Mouse (Mus musculus): Measurements from ENCODE around the gene Adck1. TPM values are rescaled to one million over a fixed set of nuclear protein-coding genes. Genes with fewer than 3 reads are reported as not detected.
"Not testable (repeated sequence)": the region's sequence is repeated elsewhere in the genome, so short reads cannot be mapped to it uniquely, and the experiment has no call there.

Gene Adck1
- polyA plus RNA-seq (2015; fragmentation: Nextera tagmentation; extraction: Ambion mirVana), result 42.7 and 48.6 TPM in 2 replicates

DNA sequence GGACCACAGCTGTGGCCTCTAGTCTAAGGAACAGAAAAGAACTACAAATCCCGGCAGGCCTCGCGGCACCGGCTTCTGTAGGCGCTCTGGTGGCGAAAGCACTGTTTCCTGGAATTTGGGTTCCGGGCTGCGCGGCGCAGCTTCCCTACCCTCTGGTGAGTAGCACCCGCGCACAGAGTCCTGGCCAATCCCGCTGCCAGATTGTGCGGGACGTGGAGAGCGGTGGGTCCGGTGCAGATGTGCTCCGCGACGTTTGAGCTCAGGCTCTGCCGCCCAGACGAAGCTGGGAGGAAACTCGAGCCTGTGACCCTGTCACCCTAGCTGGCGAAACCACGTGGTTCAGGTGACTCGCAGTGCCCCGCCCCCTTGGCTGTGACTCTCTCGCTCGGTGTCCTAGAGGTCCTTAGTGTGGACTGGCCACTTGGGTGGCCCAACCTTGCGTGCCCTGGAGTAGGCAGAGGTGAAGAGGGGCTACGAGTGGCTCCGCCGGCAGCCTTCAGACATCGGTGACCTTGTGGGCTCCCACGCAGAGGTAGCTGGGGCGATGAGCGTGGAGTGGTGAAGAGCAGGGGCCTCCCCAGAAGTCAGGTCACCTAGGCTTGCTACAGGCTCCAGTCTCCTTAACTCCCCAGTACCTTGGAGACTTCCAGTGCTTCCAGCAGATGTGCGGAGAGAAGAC, at the start of gene Adck1:
TSS of gene Adck1 (plus strand) at position 114 of the 679 bp plus-strand sequence.
- H3K9ac ChIP-seq (ENCODE audit: low read depth, low read length), result peak within 1 kb of the TSS; percentile 68
- H3K4me3 ChIP-seq (ENCODE audit: low read depth, low read length), result peak within 1 kb of the TSS; percentile 53
- 0 out of 2 replicates have a peak, but pooled peaks cover 3% of the 10 kb centered on the region for H3K4me1 ChIP-seq (ENCODE audit: control insufficient read depth, insufficient read depth, low read length)
- H3K9me3 ChIP-seq (replicated peaks; ENCODE audit: control insufficient read depth, low read length, poor library complexity, severe bottlenecking), result no peaks in the 10 kb centered on the region
- peak within 1 kb of the TSS; percentile 56 for H3K4me2 ChIP-seq (ENCODE audit: low read length)
- H3K27ac ChIP-seq (ENCODE audit: low read length), result peak within 1 kb of the TSS; percentile 66
- H3K27me3 ChIP-seq (ENCODE audit: control insufficient read depth, insufficient read depth, low read depth, low read length), result no peaks in the 10 kb centered on the region
- under 1% methylated on average over 38 of the region's 38 CpGs for WGBS
- H3K36me3 ChIP-seq (ENCODE audit: control insufficient read depth, insufficient read depth, low read length), result no peaks in the 10 kb centered on the region
- ATAC-seq, result peak; percentile 98

DNA sequence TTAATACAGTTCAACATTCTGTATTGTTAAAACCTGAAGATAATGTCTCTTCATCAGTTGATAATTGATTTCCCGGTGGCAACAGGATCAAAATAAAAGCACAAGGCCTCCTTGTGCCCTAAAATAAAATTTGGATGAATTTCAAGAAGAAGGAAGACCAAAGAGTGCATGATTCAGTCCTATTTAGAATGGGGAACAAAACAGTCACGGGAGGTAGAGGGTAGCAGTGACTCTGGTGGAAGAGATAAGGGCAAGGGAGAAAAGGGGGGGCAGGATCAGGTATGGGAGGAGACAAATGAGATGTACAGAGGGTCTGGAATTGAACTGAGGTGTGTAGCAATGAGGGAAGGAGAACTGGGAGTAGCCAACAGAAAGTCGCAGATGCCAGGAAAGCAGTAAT, 45.8 kb upstream of the Adck1 start:
- Histone ChIP-seq H3K4me2 (ENCODE audit: low read length) (no peak overlapping the region), H3K36me3 (ENCODE audit: control insufficient read depth, insufficient read depth, low read length) (no peaks in the 10 kb centered on the region), H3K9me3 (replicated peaks; ENCODE audit: control insufficient read depth, low read length, poor library complexity, severe bottlenecking) (no peaks in the 10 kb centered on the region), H3K27me3 (ENCODE audit: control insufficient read depth, insufficient read depth, low read depth, low read length) (no peaks in the 10 kb centered on the region), H3K9ac (ENCODE audit: low read depth, low read length) (no peak overlapping the region), H3K4me3 (ENCODE audit: low read depth, low read length) (no peak overlapping the region), H3K4me1 (ENCODE audit: control insufficient read depth, insufficient read depth, low read length) (no peaks in the 10 kb centered on the region), H3K27ac (ENCODE audit: low read length) (no peak overlapping the region)
- ATAC-seq, result no peak
- WGBS, result 81% methylated on average over 3 of the region's 3 CpGs

DNA sequence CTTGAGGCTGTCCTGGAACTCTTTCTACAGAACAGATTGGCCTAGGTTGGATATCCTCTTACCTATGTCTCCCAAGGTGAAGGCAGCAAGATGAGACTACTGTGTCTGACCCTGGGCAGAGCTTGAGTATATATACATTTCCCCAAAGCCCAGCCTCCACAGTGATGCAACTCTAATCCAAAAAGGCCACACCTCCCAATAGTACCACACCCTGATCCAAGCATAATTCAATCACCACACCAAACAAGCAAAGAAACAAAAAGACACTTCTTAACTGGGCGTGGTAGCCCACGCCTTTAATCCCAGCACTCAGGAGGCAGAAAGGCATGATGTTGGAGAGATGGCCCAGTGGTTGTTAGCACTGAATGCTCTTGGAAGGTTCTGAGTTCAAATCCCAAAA, 36.4 kb upstream of the Adck1 start, which contains the start of gene Gm5039:
TSS of gene Gm5039 (minus strand) at position 101 of the 400 bp plus-strand sequence.
- not testable (repeated sequence) for H3K9me3 ChIP-seq (replicated peaks; ENCODE audit: control insufficient read depth, low read length, poor library complexity, severe bottlenecking); H3K4me2 ChIP-seq (ENCODE audit: low read length); H3K4me3 ChIP-seq (ENCODE audit: low read depth, low read length); H3K36me3 ChIP-seq (ENCODE audit: control insufficient read depth, insufficient read depth, low read length); H3K9ac ChIP-seq (ENCODE audit: low read depth, low read length); H3K4me1 ChIP-seq (ENCODE audit: control insufficient read depth, insufficient read depth, low read length); H3K27ac ChIP-seq (ENCODE audit: low read length); ATAC-seq; H3K27me3 ChIP-seq (ENCODE audit: control insufficient read depth, insufficient read depth, low read depth, low read length)
- WGBS, result 91% methylated on average over 2 of the region's 2 CpGs

DNA sequence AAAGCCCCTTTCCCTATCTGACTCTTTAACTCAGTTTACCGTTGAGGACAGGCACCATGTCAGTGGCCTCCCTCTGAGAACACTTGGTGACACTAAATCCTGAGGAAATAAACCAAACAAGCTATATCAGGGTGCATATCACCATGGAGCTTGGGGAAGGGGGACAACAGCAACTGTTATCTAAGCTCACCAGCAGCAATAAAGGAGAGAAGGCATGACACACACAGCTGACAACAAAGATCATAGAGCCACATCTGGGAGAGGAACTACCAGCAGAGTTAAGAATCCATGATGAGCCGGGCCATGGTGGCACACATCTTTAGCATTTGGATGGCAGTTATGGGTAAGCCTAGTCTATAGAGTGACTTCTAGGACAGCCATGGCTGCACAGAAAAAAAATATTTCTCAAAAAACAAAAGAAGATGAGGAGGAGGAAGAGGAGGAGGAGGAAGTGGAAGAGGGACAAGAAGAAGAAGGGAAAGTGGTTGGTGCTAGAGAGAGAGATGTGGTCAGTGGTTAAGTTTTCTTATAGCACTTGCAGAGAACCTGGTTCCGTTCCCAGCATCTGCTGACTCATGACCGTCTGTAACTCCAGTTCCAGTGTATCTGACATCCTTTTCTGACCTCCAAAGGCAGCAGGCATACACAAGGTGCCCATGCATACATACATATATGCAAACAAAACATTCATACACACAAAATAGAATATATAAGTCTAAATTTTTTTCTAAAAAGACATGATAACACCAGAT, 23.5 kb upstream of the Adck1 start:
- H3K36me3 ChIP-seq (ENCODE audit: control insufficient read depth, insufficient read depth, low read length); H3K4me3 ChIP-seq (ENCODE audit: low read depth, low read length); H3K27me3 ChIP-seq (ENCODE audit: control insufficient read depth, insufficient read depth, low read depth, low read length); H3K4me1 ChIP-seq (ENCODE audit: control insufficient read depth, insufficient read depth, low read length); ATAC-seq; H3K27ac ChIP-seq (ENCODE audit: low read length); H3K9me3 ChIP-seq (replicated peaks; ENCODE audit: control insufficient read depth, low read length, poor library complexity, severe bottlenecking); H3K4me2 ChIP-seq (ENCODE audit: low read length); H3K9ac ChIP-seq (ENCODE audit: low read depth, low read length): not testable (repeated sequence)
- 84% methylated on average over 4 of the region's 4 CpGs for WGBS

DNA sequence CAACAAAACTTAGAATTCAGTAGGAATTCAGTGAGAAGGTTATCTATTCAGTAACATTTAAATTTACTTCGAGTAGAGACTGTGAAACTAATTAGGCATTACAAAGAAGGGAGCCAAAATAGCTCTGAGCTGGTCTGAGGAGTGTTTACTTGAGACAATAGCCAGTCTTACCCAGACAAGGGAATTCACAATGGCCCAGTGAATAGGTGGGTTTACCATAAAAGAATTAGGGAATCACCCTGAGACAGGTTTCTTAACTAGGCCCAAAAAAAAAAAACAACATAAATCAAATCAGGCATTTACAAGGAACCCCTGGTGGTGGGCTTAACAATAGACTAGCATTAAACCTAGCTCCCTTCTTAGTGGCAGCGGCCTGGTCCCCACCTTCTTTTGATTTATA, 19.1 kb upstream of the Adck1 start:
- WGBS, result 18% methylated on average over 2 of the region's 2 CpGs

DNA sequence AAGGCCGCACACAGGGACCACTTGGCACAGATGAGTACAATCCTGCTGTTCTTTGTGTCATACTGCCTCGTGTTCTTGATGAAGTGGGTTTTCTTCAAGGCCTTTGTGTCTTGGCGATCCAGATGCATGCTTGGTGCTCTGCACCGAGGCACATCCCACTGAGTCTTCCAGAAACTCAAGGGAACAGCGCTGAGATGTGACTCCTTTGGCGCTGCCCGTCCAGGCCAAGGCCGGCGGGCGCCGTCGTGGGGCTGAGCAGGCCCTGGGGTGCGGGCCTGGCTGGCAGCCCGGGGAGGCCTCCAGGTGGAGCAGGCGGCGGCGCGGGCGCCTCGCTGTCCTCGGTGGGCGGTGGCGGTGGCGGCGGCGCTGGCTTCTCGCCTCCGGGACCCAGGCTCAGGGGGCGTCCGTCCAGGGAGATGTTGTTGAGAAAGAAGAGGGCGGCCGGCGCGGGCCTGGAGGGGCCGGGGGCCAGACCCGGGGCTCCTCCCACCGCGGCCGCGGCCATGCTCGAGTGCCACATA, 6.1 kb upstream of the Adck1 start:
- Histone ChIP-seq H3K4me2 (ENCODE audit: low read length) (peak overlapping the region; percentile 52), H3K4me1 (ENCODE audit: control insufficient read depth, insufficient read depth, low read length) (0 out of 2 replicates have a peak, but pooled peaks cover 2% of the 10 kb centered on the region), H3K36me3 (ENCODE audit: control insufficient read depth, insufficient read depth, low read length) (no peaks in the 10 kb centered on the region), H3K9me3 (replicated peaks; ENCODE audit: control insufficient read depth, low read length, poor library complexity, severe bottlenecking) (no peaks in the 10 kb centered on the region), H3K27me3 (ENCODE audit: control insufficient read depth, insufficient read depth, low read depth, low read length) (no peaks in the 10 kb centered on the region), H3K4me3 (ENCODE audit: low read depth, low read length) (peak overlapping the region; percentile 32), H3K9ac (ENCODE audit: low read depth, low read length) (peak overlapping the region; percentile 45), H3K27ac (ENCODE audit: low read length) (no peak overlapping the region)
- WGBS, result 19% methylated on average over 33 of the region's 41 CpGs
- ATAC-seq, result peak; percentile 62; the same call in 1 of the 2 replicates

More for the DNA sequence above, 19.1 kb upstream of the Adck1 start:
- not testable (repeated sequence) for H3K36me3 ChIP-seq (ENCODE audit: control insufficient read depth, insufficient read depth, low read length); H3K27ac ChIP-seq (ENCODE audit: low read length); H3K9me3 ChIP-seq (replicated peaks; ENCODE audit: control insufficient read depth, low read length, poor library complexity, severe bottlenecking); ATAC-seq; H3K4me3 ChIP-seq (ENCODE audit: low read depth, low read length); H3K4me2 ChIP-seq (ENCODE audit: low read length); H3K27me3 ChIP-seq (ENCODE audit: control insufficient read depth, insufficient read depth, low read depth, low read length); H3K9ac ChIP-seq (ENCODE audit: low read depth, low read length); H3K4me1 ChIP-seq (ENCODE audit: control insufficient read depth, insufficient read depth, low read length)

DNA sequence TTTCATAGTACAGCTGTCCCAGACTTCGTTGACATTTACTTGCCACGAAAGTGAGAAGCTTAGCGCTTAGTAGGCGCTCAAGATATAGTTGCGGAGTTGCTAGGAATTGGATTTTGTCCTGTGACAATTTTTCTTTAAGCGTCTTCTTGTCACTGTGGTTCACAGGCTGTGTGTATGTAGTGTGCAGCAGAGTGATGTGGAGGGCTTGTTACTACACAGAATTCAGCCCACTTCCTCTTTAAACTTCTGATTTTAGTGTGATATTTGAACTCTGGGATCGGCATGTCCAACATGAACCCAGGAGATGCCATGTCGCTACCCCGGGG, 729 bp downstream of the Adck1 start:
- no peak overlapping the region for H3K27ac ChIP-seq (ENCODE audit: low read length)
- no peaks in the 10 kb centered on the region for H3K36me3 ChIP-seq (ENCODE audit: control insufficient read depth, insufficient read depth, low read length)
- H3K9ac ChIP-seq (ENCODE audit: low read depth, low read length), result peak overlapping the region; percentile 68
- no peaks in the 10 kb centered on the region for H3K27me3 ChIP-seq (ENCODE audit: control insufficient read depth, insufficient read depth, low read depth, low read length)
- peak overlapping the region; percentile 53 for H3K4me3 ChIP-seq (ENCODE audit: low read depth, low read length)
- peak overlapping the region; percentile 56 for H3K4me2 ChIP-seq (ENCODE audit: low read length)
- peak; percentile 13 for ATAC-seq
- H3K4me1 ChIP-seq (ENCODE audit: control insufficient read depth, insufficient read depth, low read length), result 0 out of 2 replicates have a peak, but pooled peaks cover 3% of the 10 kb centered on the region
- WGBS, result 52% methylated on average over 9 of the region's 9 CpGs
- H3K9me3 ChIP-seq (replicated peaks; ENCODE audit: control insufficient read depth, low read length, poor library complexity, severe bottlenecking), result no peaks in the 10 kb centered on the region

DNA sequence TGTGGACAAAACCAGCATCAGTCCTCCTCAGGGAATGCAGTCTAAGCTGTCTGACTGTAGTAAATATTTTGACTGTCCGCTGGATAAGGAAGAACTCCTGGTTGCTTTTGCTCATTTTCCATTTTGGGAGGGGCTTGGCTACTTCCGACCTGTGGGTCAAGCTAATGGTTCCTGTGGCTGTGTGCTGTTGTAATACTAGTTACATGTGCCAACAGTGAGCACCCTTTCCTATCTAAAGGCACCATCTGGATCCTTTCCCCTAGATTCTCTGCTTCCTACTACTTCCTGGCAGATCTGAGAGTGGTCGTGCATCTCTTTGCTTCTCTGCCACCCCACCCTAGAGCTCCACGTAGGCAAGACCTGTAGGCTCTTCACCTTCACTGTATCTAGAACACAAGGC, 7.3 kb downstream of the Adck1 start:
- Histone ChIP-seq H3K9me3 (replicated peaks; ENCODE audit: control insufficient read depth, low read length, poor library complexity, severe bottlenecking) (no peaks in the 10 kb centered on the region), H3K27me3 (ENCODE audit: control insufficient read depth, insufficient read depth, low read depth, low read length) (no peaks in the 10 kb centered on the region), H3K4me2 (ENCODE audit: low read length) (no peak overlapping the region), H3K36me3 (ENCODE audit: control insufficient read depth, insufficient read depth, low read length) (no peaks in the 10 kb centered on the region), H3K9ac (ENCODE audit: low read depth, low read length) (no peak overlapping the region), H3K27ac (ENCODE audit: low read length) (no peak overlapping the region), H3K4me3 (ENCODE audit: low read depth, low read length) (no peak overlapping the region), H3K4me1 (ENCODE audit: control insufficient read depth, insufficient read depth, low read length) (no peaks in the 10 kb centered on the region)
- 92% methylated on average over 4 of the region's 4 CpGs for WGBS
- ATAC-seq, result no peak

DNA sequence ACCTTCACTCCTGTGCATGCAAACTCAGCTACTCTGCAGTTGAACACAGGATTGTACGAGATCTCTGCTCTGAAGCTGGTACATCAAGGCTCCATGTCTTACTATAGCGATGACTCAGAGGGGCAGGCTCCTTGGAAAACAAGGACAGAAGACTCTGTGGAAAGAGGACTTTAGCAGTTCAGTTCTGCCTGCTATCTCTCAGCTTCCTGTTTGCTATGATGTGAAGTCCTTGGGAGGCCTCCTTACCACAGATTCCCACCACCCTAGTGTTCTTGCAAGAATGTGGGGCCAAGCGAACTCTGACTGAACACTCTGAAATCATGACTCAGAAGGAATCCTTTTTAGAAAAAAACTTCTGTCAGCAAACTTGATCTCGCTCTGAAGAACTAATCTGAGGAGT, 8.3 kb downstream of the Adck1 start:
- Histone ChIP-seq H3K36me3 (ENCODE audit: control insufficient read depth, insufficient read depth, low read length) (0 out of 2 replicates have a peak, but pooled peaks cover 3% of the 10 kb centered on the region), H3K27ac (ENCODE audit: low read length) (no peak overlapping the region), H3K4me3 (ENCODE audit: low read depth, low read length) (no peak overlapping the region), H3K9me3 (replicated peaks; ENCODE audit: control insufficient read depth, low read length, poor library complexity, severe bottlenecking) (no peaks in the 10 kb centered on the region), H3K27me3 (ENCODE audit: control insufficient read depth, insufficient read depth, low read depth, low read length) (no peaks in the 10 kb centered on the region), H3K4me2 (ENCODE audit: low read length) (no peak overlapping the region), H3K9ac (ENCODE audit: low read depth, low read length) (no peak overlapping the region), H3K4me1 (ENCODE audit: control insufficient read depth, insufficient read depth, low read length) (no peaks in the 10 kb centered on the region)
- no peak for ATAC-seq
- WGBS, result 89% methylated on average over 4 of the region's 4 CpGs
